Mouse (Mus musculus): Measurements from ENCODE around the gene Ralgps2. TPM values are rescaled to one million over a fixed set of nuclear protein-coding genes. Genes with fewer than 3 reads are reported as not detected.

The Ralgps2 gene
- polyA plus RNA-seq, 1 experiment: 60.3 TPM

DNA sequence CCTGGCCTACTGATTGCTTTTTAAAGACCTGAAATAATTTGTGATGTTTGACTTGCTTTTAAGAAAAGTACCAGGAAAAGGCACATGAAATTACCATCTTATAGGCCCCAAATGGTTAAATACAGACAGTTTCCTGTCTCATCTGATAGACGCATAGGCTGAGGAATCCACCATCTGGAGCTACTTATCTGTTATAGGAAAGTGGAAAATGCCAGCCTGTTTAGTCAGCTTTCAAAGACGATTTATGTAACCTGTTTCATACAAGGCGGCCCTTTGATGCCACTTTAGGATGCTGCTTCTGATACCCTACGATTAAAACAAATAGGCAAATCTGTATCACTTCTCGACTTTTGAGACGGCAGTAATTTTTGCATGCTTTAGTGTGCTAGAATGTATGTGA is 138.2 kb downstream of the Ralgps2 start:
- Histone ChIP-seq H3K27me3 (replicated peaks) (no peaks in the 10 kb centered on the region), H3K9me3 (no peaks in the 10 kb centered on the region), H3K4me3 (replicated peaks) (no peak overlapping the region), H3K36me3 (replicated peaks; ENCODE audit: low read length) (peaks cover 35% of the 10 kb centered on the region), H3K4me1 (peaks cover 3% of the 10 kb centered on the region; the same call in 1 of the 2 replicates)
- no peak for TF ChIP-seq FLI1 (IDR thresholded peaks at IDR 0.05; ENCODE audit: low read length)
- no peak for TF ChIP-seq GATA1 (IDR thresholded peaks at IDR 0.05; ENCODE audit: borderline replicate concordance, low read length)

DNA sequence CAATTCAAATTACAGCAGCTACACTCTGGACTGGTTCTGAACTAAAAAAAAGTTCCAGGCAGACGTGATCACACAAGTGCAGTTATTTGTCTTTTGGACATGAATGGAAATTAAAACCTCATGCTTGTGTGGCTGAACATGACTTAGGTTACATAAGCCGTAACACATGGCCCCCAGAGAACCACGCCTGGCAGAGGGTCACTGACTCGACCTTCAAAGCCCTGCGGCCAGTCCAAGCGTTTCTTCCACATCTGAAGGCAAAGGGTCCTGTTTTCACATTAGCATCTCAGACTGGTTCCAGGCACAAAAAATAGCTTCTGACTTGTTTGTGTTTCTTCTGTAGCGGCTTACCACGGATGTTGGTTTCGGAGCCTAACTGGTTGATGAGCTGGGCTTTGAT is 143.2 kb downstream of the Ralgps2 start:
- no peaks in the 10 kb centered on the region for H3K9me3 ChIP-seq
- H3K4me3 ChIP-seq (replicated peaks): no peak overlapping the region
- H3K36me3 ChIP-seq (replicated peaks; ENCODE audit: low read length): no peaks in the 10 kb centered on the region
- H3K27me3 ChIP-seq (replicated peaks): peaks cover 7% of the 10 kb centered on the region
- H3K4me1 ChIP-seq: peaks cover 9% of the 10 kb centered on the region; the same call in 1 of the 2 replicates
- no peak for TF ChIP-seq FLI1 (IDR thresholded peaks at IDR 0.05; ENCODE audit: low read length)
- TF ChIP-seq GATA1 (IDR thresholded peaks at IDR 0.05; ENCODE audit: borderline replicate concordance, low read length): no peak

DNA sequence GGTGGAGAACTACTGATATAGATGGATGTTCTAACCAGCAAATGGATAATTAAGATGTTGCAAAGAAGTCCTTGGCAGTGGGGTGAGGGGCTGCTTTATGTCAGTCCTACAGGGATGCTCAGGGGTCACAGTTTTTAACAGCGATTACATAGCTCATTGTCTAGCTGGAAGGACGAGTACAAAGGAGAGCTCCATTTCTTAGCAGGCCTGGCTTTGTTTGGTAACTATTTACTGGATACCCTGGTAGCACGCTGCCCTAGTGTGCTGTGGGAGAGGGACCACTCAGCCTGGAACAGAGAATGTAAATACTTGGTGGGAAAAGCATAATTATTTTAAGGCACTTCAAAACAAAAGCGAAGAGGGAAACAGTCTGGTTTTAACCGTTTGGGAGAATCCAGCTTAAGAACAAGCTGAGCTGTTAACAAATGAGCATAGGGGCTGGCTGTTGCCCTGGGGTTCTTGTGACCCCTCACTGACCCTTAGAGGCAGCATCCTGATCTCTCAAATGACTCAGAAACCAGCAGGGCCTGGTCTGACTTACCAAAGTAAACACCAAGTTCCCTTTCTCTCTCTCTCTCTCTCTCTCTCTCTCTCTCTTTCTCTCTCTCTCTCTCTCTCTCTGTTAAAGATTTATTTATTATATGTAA is 149.5 kb downstream of the Ralgps2 start:
- H3K4me1 ChIP-seq: peaks cover 34% of the 10 kb centered on the region
- TF ChIP-seq FLI1 (IDR thresholded peaks at IDR 0.05; ENCODE audit: low read length) (no peak), GATA1 (IDR thresholded peaks at IDR 0.05; ENCODE audit: borderline replicate concordance, low read length) (no peak)
- H3K36me3 ChIP-seq (replicated peaks; ENCODE audit: low read length): no peaks in the 10 kb centered on the region
- peaks cover 19% of the 10 kb centered on the region for H3K27me3 ChIP-seq (replicated peaks)
- H3K9me3 ChIP-seq: no peaks in the 10 kb centered on the region
- H3K4me3 ChIP-seq (replicated peaks): no peak overlapping the region

DNA sequence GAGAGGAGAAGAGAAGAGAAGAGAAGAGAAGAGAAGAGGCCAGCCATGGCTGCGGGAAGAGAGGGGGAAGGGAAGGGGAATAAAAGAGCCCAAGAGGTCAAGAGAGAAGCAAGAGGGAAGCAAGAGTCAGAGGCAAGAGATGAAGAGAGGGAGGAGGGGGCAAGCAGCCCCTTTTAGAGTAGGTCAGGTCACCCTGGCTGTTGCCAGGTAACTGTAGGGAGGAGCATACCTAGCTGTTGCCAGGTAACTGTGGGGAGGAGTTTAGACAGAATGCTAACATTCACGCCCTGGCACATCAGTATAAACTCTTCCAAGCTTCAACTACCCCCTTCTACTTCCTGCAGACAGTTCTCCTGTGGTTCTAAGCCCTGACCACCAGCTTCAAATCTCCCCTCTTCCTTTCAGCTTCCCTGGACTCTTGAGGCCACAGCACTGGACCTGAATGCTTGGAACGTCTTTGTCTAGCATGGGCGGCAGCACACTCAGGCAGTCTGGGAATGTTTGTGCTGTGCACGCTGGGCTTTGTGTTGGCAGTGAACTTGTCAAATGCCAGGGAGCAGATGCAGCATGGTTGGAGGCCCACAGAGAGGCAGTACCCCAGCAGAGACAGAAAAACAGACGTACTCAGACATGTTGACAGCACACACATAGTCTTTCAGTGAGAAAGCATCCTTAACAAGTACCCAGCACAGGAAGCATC is 152.1 kb downstream of the Ralgps2 start:
- Histone ChIP-seq H3K4me1 (peaks cover 42% of the 10 kb centered on the region), H3K36me3 (replicated peaks; ENCODE audit: low read length) (no peaks in the 10 kb centered on the region), H3K27me3 (replicated peaks) (peaks cover 23% of the 10 kb centered on the region), H3K9me3 (peaks cover 3% of the 10 kb centered on the region; the same call in 1 of the 2 replicates), H3K4me3 (replicated peaks) (no peak overlapping the region)
- TF ChIP-seq FLI1 (IDR thresholded peaks at IDR 0.05; ENCODE audit: low read length) (no peak), GATA1 (IDR thresholded peaks at IDR 0.05; ENCODE audit: borderline replicate concordance, low read length) (no peak)

DNA sequence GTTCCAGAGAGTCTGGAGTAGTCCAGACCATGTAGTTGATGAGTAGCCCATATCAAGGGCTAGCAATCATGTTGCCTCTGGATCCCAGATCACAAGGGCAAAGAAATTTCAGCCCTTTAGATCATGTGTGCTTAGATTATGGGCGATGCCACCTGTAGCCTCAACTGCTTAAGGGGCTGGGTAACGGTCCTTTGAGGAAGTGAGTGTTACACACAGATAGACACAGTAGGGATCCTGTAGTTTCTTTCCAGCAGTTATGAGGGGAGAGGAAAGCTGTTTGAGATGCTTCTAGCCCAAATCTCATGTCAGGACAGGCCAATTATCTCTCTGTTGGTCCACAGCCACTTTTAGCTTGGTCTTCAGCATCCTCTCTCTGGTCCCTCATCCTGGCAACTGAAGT is 153.4 kb downstream of the Ralgps2 start:
- peaks cover 50% of the 10 kb centered on the region for H3K4me1 ChIP-seq
- peaks cover 31% of the 10 kb centered on the region for H3K27me3 ChIP-seq (replicated peaks)
- TF ChIP-seq GATA1 (IDR thresholded peaks at IDR 0.05; ENCODE audit: borderline replicate concordance, low read length): no peak
- TF ChIP-seq FLI1 (IDR thresholded peaks at IDR 0.05; ENCODE audit: low read length): no peak
- no peak overlapping the region for H3K4me3 ChIP-seq (replicated peaks)
- no peaks in the 10 kb centered on the region for H3K36me3 ChIP-seq (replicated peaks; ENCODE audit: low read length)
- H3K9me3 ChIP-seq: peaks cover 3% of the 10 kb centered on the region; the same call in 1 of the 2 replicates

DNA sequence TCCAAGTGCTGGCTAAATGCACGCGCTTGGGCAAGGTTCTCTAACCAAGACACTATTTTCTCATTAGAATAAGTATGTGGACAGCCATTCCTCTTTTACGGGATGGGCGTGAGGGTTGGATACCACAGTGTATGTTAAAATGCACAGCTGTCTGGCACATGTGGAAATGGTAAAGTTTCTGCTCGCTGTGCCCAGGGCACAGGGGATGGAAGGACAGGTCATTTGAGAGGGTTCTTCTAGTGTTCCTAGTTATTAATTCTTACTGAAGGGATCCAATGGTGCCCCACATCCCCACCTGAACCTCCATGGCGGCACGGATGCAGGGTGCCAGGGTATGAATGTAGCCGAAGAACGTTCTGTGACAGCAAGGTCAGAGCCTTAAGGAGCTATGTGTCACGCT is 154.5 kb downstream of the Ralgps2 start:
- H3K4me3 ChIP-seq (replicated peaks): no peak overlapping the region
- no peak for TF ChIP-seq GATA1 (IDR thresholded peaks at IDR 0.05; ENCODE audit: borderline replicate concordance, low read length)
- no peak for TF ChIP-seq FLI1 (IDR thresholded peaks at IDR 0.05; ENCODE audit: low read length)
- peaks cover 3% of the 10 kb centered on the region; the same call in 1 of the 2 replicates for H3K9me3 ChIP-seq
- peaks cover 40% of the 10 kb centered on the region for H3K27me3 ChIP-seq (replicated peaks)
- H3K4me1 ChIP-seq: peaks cover 50% of the 10 kb centered on the region
- H3K36me3 ChIP-seq (replicated peaks; ENCODE audit: low read length): no peaks in the 10 kb centered on the region

DNA sequence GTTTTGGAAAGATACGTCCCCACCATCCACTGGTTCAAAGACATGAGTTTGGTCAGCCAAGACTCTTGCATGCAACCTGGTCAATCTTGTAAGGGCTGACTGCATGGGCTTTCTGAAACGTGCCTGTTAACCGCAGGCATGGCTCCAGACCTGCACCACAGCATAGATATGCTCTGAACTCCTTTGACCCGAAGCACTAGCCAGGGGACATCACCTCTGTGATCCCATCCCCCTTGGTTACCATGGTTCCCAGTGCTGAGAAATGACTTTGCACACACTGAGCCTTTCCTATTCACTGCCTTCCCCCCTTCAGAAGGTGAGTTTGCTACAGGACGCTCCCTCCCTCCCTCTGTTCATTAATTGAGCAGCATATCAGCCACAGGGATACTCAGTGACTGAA is 155.3 kb downstream of the Ralgps2 start:
- H3K9me3 ChIP-seq: peaks cover 3% of the 10 kb centered on the region; the same call in 1 of the 2 replicates
- peaks cover 49% of the 10 kb centered on the region for H3K4me1 ChIP-seq
- peaks cover 48% of the 10 kb centered on the region for H3K27me3 ChIP-seq (replicated peaks)
- TF ChIP-seq GATA1 (IDR thresholded peaks at IDR 0.05; ENCODE audit: borderline replicate concordance, low read length) (no peak), FLI1 (IDR thresholded peaks at IDR 0.05; ENCODE audit: low read length) (no peak)
- H3K4me3 ChIP-seq (replicated peaks): no peak overlapping the region
- no peaks in the 10 kb centered on the region for H3K36me3 ChIP-seq (replicated peaks; ENCODE audit: low read length)

DNA sequence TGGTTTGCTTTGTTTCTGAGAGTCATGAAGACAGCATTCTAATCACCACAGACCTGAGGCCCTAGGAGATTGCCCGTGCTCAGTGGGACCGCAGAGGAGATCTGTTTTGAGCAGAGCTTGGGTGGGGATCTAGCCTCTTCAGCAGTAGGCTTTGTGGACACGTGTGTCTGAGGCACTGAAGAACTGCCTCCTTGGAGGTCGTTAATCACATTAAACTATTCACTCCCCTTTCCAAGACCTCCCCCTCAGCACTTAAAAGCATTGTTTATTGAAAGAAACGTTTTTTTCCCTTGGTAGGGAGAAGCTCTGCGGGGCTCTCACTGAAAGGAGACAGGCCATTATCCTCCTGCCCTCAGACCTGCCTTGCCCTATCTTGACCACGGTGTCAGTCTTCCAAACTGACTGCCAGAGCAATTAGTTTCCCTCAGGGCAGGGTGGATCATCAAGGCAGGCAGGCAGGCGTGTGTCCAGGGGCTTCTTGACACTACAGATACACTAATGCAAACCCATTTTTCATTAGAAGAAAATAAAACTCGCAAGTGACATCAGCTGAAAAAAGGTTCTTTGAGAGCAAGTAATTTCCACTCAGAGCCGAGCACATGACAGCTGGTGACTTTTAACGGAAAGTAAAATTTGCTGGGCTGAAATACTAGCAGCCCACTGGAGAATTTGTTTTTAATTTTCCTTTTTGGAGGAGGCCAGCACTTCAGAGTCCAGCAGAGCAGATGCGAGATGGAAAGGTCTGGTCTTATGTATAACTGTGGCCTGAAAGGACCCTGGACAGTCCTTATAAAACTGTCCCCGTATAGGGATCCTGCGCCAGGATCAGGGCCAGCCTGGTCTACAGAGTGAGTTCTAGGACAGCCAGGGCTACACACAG is 157.2 kb downstream of the Ralgps2 start:
- peaks cover 56% of the 10 kb centered on the region for H3K27me3 ChIP-seq (replicated peaks)
- H3K4me1 ChIP-seq: peaks cover 32% of the 10 kb centered on the region
- TF ChIP-seq FLI1 (IDR thresholded peaks at IDR 0.05; ENCODE audit: low read length) (no peak), GATA1 (IDR thresholded peaks at IDR 0.05; ENCODE audit: borderline replicate concordance, low read length) (no peak)
- H3K4me3 ChIP-seq (replicated peaks): no peak overlapping the region
- peaks cover 3% of the 10 kb centered on the region; the same call in 1 of the 2 replicates for H3K9me3 ChIP-seq
- H3K36me3 ChIP-seq (replicated peaks; ENCODE audit: low read length): no peaks in the 10 kb centered on the region

DNA sequence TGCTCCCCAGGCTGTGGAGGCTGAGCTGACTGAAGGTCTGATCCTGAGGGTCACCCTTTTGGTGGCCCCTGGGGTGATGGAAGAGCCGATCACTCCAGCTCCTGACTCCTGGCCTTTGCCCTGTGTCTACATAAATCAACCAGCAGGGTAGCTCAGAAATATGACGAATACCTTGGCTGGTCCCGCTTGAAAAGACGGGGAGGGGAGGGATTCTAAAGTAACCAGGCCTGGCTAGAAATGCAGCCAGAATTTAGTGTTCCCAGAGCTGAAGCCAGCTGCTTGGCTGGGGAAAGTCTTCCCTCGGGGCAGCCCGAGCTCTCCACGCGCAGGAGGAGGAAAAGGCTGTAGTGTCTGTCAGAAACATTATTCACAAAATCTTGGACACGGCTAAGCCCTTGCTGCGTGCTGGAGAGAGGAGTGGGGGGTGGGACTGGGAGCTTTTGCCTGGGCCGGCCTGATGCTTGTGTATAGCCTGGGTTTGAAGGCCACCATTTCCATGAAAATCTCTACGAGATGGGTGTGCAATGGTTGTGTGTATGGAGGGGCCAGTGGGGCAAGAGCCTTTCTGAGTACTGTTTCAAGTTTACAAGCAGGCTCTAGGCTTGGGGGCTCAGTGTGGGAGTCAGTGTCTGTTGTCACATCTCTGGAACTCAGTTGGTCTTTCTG is 158.2 kb downstream of the Ralgps2 start:
- TF ChIP-seq FLI1 (IDR thresholded peaks at IDR 0.05; ENCODE audit: low read length) (no peak), GATA1 (IDR thresholded peaks at IDR 0.05; ENCODE audit: borderline replicate concordance, low read length) (no peak)
- no peak overlapping the region for H3K4me3 ChIP-seq (replicated peaks)
- H3K9me3 ChIP-seq: peaks cover 3% of the 10 kb centered on the region; the same call in 1 of the 2 replicates
- H3K4me1 ChIP-seq: peaks cover 29% of the 10 kb centered on the region
- peaks cover 56% of the 10 kb centered on the region for H3K27me3 ChIP-seq (replicated peaks)
- H3K36me3 ChIP-seq (replicated peaks; ENCODE audit: low read length): no peaks in the 10 kb centered on the region
